Mouse (Mus musculus): Measurements from ENCODE around the gene Arrdc3. TPM values are rescaled to one million over a fixed set of nuclear protein-coding genes. Genes with fewer than 3 reads are reported as not detected.

Arrdc3 gene
- polyA plus RNA-seq (2016; fragmentation: Nextera tagmentation; extraction: Ambion mirVana): 49.1 and 49.5 TPM in 2 replicates

DNA sequence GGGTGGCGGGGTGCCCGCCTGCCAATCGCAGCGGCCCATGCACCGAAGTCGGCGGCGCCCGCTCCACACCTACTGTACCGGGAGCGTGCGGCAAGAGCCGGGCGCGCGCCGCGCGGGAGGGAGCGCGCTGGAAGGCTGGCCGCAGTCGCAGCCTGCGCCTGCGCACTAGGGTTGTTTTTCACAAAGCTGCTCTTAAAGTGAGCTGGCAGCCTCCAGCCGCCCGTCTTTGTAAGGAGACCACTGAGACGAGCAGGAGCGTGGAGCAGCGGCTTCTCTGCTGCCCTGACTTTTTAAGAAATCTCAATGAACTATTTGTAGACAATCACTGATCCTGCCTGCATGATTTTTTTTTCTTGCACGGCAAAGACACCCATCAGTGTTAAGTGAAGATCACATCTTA is at the start of gene Arrdc3:
Gene Arrdc3, plus strand, starts transcription at position 195 of the 400 bp plus-strand sequence.
- Histone ChIP-seq H3K4me1 (replicated peaks) (peaks cover 14% of the 10 kb centered on the region), H3K27me3 (ENCODE audit: insufficient read depth, poor library complexity, severe bottlenecking) (no peaks in the 10 kb centered on the region), H3K9me3 (no peaks in the 10 kb centered on the region), H3K36me3 (peaks cover 8% of the 10 kb centered on the region), H3K4me3 (peak within 1 kb of the TSS; percentile 89), H3K27ac (peak within 1 kb of the TSS; percentile 100)
- WGBS: under 1% methylated on average over 31 of the region's 31 CpGs
- DNase-seq (ENCODE audit: low spot score): peak; percentile 96

DNA sequence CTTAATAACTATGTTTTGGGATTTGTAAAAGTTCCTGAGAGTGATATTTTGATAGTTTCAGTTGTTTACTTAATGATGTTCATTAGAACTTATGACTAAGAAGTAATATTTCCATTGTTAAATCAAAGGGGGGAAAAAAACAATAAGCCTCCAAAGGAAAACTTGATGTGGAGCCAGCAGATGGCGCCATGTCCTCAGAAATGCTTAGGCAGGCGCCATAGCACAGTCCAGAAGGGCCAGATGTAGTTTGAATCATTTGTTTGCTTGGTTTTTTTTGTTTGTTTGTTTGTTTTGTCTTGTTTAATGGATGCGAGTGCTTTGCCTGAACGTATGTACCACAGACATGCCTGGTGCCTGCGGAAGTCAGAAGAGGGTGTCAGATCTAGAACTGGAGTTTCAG is 21.0 kb upstream of the Arrdc3 start:
- DNase-seq (ENCODE audit: low spot score): peak; percentile 60
- no peak overlapping the region for H3K4me3 ChIP-seq
- no peak overlapping the region for H3K27ac ChIP-seq
- no peaks in the 10 kb centered on the region for H3K4me1 ChIP-seq (replicated peaks)
- H3K36me3 ChIP-seq: no peaks in the 10 kb centered on the region
- H3K9me3 ChIP-seq: no peaks in the 10 kb centered on the region
- no peaks in the 10 kb centered on the region for H3K27me3 ChIP-seq (ENCODE audit: insufficient read depth, poor library complexity, severe bottlenecking)
- 11% methylated on average over 5 of the region's 5 CpGs for WGBS

GRCm38 (mm10) chr13:80864195-80864594 is 19.0 kb upstream of the Arrdc3 start:
- no peaks in the 10 kb centered on the region for H3K4me1 ChIP-seq (replicated peaks)
- H3K4me3 ChIP-seq: no peak overlapping the region
- WGBS: 84% methylated on average over 3 of the region's 3 CpGs
- H3K36me3 ChIP-seq: no peaks in the 10 kb centered on the region
- no peak for DNase-seq (ENCODE audit: low spot score)
- H3K27ac ChIP-seq: no peak overlapping the region
- H3K27me3 ChIP-seq (ENCODE audit: insufficient read depth, poor library complexity, severe bottlenecking): no peaks in the 10 kb centered on the region
- no peaks in the 10 kb centered on the region for H3K9me3 ChIP-seq

- Histone ChIP-seq H3K4me1 (replicated peaks) (no peaks in the 10 kb centered on the region), H3K36me3 (no peaks in the 10 kb centered on the region)
- 89% methylated on average over 5 of the region's 5 CpGs for WGBS
These were observed 8.1 kb upstream of the Arrdc3 start for GRCm38 (mm10) chr13:80875126-80875525.

DNA sequence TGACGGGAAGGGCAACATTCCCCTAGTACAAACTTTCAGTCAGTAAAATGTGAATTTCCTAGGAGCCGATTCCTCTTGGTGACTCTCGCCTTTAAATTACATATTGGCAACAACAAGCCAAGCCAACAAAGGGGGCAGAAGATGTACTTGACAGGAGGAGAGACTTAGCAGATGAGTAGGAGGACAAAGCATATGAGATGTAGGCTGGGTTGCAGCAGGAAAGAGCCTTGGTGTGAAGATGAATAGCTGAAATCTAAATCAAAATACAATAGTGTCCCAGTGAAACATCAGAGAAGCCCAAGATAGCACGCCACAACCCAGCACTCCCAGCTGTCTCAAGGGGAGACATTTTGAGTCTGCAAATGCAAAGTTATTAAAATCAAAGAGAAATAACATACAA is 2.4 kb upstream of the Arrdc3 start:
- Histone ChIP-seq H3K4me3 (no peak overlapping the region), H3K27me3 (ENCODE audit: insufficient read depth, poor library complexity, severe bottlenecking) (no peaks in the 10 kb centered on the region), H3K27ac (no peak overlapping the region), H3K4me1 (replicated peaks) (peaks cover 7% of the 10 kb centered on the region), H3K36me3 (no peaks in the 10 kb centered on the region), H3K9me3 (no peaks in the 10 kb centered on the region)
- DNase-seq (ENCODE audit: low spot score): no peak
- 78% methylated on average over 4 of the region's 4 CpGs for WGBS

More at GRCm38 (mm10) chr13:80875126-80875525, 8.1 kb upstream of the Arrdc3 start:
- Histone ChIP-seq H3K27me3 (ENCODE audit: insufficient read depth, poor library complexity, severe bottlenecking) (no peaks in the 10 kb centered on the region), H3K27ac (no peak overlapping the region), H3K4me3 (no peak overlapping the region), H3K9me3 (no peaks in the 10 kb centered on the region)
- no peak for DNase-seq (ENCODE audit: low spot score)

DNA sequence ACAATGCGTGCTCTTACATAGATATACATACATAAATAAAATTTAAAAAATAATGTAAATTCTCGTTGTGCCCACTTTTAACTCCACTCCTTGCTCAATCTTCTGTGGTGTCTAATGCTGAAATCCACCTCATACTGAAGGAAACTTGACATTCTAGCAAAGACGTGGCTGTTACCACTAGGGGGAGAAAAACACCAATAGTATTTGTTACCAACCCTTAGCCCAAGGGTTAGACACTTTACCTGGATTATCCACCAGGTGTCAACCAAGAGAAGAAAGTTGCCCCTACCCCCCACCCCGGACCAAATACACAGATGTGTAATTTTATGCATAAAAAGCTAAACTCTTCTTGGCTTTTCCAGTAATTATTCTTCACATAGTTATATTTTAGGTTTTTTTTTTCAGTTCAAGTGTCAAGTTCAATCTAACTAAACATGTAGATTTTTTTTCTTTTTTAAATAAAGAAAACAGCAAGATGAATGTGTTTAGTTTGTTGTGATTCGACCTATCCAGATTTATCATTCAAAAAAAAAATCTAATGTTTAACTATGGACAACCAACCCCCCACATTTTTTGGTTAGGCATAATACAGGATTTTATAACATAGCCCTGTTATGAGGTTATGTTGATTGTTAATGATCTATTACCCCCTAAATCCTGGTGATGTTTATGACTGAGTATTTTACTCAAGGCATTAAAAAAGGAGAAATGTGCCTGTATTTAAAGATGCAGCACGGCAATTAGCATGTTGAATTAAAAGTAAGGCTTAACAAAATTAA is 1.3 kb upstream of the Arrdc3 start:
- Histone ChIP-seq H3K9me3 (no peaks in the 10 kb centered on the region), H3K36me3 (no peaks in the 10 kb centered on the region), H3K27ac (peak overlapping the region; percentile 100), H3K4me1 (replicated peaks) (peaks cover 9% of the 10 kb centered on the region), H3K4me3 (peak overlapping the region; percentile 89), H3K27me3 (ENCODE audit: insufficient read depth, poor library complexity, severe bottlenecking) (no peaks in the 10 kb centered on the region)
- DNase-seq (ENCODE audit: low spot score): peak; percentile 50
- 28% methylated on average over 6 of the region's 6 CpGs for WGBS

GRCm38 (mm10) chr13:80882716-80883135 is 458 bp upstream of the Arrdc3 start:
- WGBS: under 1% methylated on average over 23 of the region's 23 CpGs
- no peak for DNase-seq (ENCODE audit: low spot score)

GRCm38 (mm10) chr13:80883649-80884376 is 629 bp downstream of the Arrdc3 start:
- peak overlapping the region; percentile 100 for H3K27ac ChIP-seq
- peak; percentile 15 for DNase-seq (ENCODE audit: low spot score)
- H3K27me3 ChIP-seq (ENCODE audit: insufficient read depth, poor library complexity, severe bottlenecking): no peaks in the 10 kb centered on the region
- H3K36me3 ChIP-seq: peaks cover 14% of the 10 kb centered on the region
- H3K4me1 ChIP-seq (replicated peaks): peaks cover 14% of the 10 kb centered on the region
- no peaks in the 10 kb centered on the region for H3K9me3 ChIP-seq
- WGBS: under 1% methylated on average over 23 of the region's 23 CpGs
- peak overlapping the region; percentile 89 for H3K4me3 ChIP-seq

More at GRCm38 (mm10) chr13:80882716-80883135, 458 bp upstream of the Arrdc3 start:
- peak overlapping the region; percentile 100 for H3K27ac ChIP-seq
- no peaks in the 10 kb centered on the region for H3K27me3 ChIP-seq (ENCODE audit: insufficient read depth, poor library complexity, severe bottlenecking)
- H3K4me1 ChIP-seq (replicated peaks): peaks cover 14% of the 10 kb centered on the region
- H3K36me3 ChIP-seq: peaks cover 3% of the 10 kb centered on the region
- H3K9me3 ChIP-seq: no peaks in the 10 kb centered on the region
- peak overlapping the region; percentile 89 for H3K4me3 ChIP-seq

DNA sequence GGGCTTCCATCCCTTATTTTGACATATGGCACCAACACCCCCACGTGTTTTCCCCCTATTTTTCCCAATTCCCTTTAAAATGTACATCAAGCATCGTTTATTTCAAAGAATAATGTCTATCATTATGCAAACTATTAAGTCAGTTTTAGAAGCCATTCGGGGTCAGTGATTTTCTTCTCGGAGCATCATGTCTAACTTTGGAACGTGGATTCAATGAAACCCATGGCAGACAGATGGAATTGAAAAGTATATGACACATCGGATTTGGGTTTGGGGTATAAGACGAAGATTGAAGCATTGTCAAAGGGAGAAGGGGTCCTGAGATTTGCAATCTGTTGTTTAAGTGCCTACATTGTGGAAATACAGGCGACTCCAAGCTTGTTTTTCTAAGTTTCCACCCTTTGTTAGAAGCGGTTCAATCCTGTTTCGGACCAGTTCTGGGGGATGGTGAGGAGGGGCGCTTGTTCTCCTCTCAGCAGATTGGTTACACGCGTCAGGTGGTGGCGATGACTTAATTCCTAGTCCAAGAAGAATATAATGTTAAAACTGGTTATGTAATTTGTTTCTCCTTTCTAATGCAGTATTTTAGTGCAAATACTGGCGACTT is 1.3 kb downstream of the Arrdc3 start:
- Histone ChIP-seq H3K27me3 (ENCODE audit: insufficient read depth, poor library complexity, severe bottlenecking) (no peaks in the 10 kb centered on the region), H3K4me3 (peak overlapping the region; percentile 89), H3K36me3 (peaks cover 21% of the 10 kb centered on the region), H3K27ac (peak overlapping the region; percentile 100), H3K9me3 (no peaks in the 10 kb centered on the region), H3K4me1 (replicated peaks) (peaks cover 14% of the 10 kb centered on the region)
- DNase-seq (ENCODE audit: low spot score): peak; percentile 85
- under 1% methylated on average over 15 of the region's 15 CpGs for whole genome bisulfite sequencing

DNA sequence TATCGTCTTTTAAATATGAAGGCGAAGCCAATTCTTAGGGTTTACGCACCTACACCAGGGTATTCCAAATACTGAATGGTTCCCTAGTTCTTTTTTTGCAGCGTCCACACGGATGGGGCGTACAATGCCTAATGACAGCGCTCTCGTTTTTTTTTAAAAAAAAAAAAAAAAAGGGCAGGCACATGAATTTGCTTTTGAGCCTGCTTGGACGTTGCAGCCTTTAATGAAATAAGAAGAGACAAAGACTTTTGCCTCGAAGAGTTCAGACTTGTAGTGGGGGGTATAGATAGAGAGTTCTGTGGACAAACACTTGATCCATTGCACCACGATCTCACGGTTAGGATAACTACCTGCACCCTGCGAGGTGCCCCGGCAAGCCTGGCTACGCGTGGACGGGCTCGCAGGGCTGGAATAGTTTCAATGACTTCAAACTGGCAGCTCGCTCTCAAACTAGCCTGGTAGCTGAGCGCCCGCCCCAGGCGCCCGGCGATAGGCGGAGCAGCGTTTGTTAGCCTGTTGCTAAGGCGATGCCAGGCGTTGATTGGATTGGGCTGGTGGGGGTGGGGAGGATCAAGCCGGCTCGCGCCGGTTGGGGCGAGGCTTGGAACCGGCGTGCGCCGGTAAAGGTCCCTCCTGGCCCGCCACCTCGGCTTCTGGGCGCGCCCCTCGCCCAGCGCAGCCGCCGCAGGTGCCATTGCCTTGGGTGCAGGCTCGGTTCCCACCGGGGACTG is 2.1 kb downstream of the Arrdc3 start:
- Histone ChIP-seq H3K27me3 (ENCODE audit: insufficient read depth, poor library complexity, severe bottlenecking) (no peaks in the 10 kb centered on the region), H3K36me3 (peaks cover 28% of the 10 kb centered on the region)

DNA sequence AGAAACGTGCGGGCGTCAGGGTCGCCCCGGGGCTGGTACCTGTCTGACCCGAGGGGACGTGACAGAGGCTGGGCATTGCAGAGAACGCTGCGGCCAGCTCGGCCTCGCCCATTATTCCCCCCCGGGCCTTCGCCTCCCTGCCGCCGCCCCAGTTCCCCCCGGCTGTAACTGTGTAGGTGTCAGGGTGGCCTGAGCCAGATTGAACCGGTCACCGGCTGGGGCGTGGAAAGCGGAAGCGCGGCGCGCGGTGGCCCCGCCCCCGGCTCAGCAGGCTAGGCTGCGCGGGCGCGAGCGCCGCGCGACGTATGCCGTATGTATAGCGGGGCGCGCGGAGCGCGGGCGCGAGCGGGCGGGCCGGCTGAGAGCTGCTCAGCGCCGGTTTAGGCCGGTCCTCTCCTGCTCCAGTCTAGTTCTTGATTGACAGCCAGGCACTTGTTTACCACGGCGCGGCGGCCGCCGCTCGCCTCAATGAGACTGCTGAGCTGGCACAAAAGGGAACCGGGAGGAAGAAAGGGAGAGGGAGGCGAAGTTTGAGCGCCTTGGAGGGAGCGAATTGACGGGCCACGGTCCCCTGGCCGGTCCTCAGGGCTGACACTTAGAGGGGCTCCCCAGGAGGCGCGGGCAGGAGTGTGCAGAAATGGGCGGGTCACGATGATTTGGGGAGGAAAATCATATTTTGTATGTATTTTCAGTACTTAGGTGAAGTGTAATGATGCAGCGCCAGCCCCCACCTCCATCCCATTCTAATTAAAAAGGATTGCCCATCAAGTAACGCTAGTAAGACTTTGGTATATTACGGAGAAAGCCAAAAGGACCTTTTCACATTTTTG is 2.9 kb downstream of the Arrdc3 start:
- no peaks in the 10 kb centered on the region for H3K27me3 ChIP-seq (ENCODE audit: insufficient read depth, poor library complexity, severe bottlenecking)
- peaks cover 36% of the 10 kb centered on the region for H3K36me3 ChIP-seq
- peak overlapping the region; percentile 100 for H3K27ac ChIP-seq
- WGBS: under 1% methylated on average over 72 of the region's 72 CpGs
- no peaks in the 10 kb centered on the region for H3K9me3 ChIP-seq
- DNase-seq (ENCODE audit: low spot score): peak; percentile 98
- H3K4me1 ChIP-seq (replicated peaks): peaks cover 14% of the 10 kb centered on the region
- peak overlapping the region; percentile 89 for H3K4me3 ChIP-seq

More for the DNA sequence above, 2.1 kb downstream of the Arrdc3 start:
- Histone ChIP-seq H3K27ac (peak overlapping the region; percentile 100), H3K4me3 (peak overlapping the region; percentile 89), H3K9me3 (no peaks in the 10 kb centered on the region), H3K4me1 (replicated peaks) (peaks cover 14% of the 10 kb centered on the region)
- DNase-seq (ENCODE audit: low spot score): peak; percentile 97
- WGBS: under 1% methylated on average over 47 of the region's 47 CpGs
